Mouse (Mus musculus) testis, adult 2 months (tissue): ENCODE measurements at regions not wholly inside any gene's neighbourhood (a gene's known extent, or its start where the extent isn't known, plus 50 kb on each side); places are given as distances from the start of the nearest gene placed in this dataset.

Experiments used
- H3K27ac ChIP-seq: fragments of 200-500 bp; 2 replicates; pipeline ENCODE4 v1.5.1; 2012; ENCODE audit warnings: low read depth, low read length; ENCODE audit not compliant: control insufficient read depth, insufficient read depth
- H3K27me3 ChIP-seq: fragments of 200-500 bp; 2 replicates; pipeline ENCODE4 v1.6.1; 2012; ENCODE audit warnings: mild to moderate bottlenecking, low read length, moderate library complexity; ENCODE audit not compliant: control insufficient read depth, insufficient read depth
- H3K36me3 ChIP-seq: fragments of 200-500 bp; 2 replicates; pipeline ENCODE4 v1.6.1; 2012; ENCODE audit warnings: mild to moderate bottlenecking, low read length; ENCODE audit not compliant: control insufficient read depth, insufficient read depth
- H3K4me1 ChIP-seq: fragments of 200-500 bp; 2 replicates; pipeline ENCODE4 v1.6.1; 2012; ENCODE audit warnings: low read length; ENCODE audit not compliant: control insufficient read depth, insufficient read depth
- H3K4me3 ChIP-seq: fragments of 200-500 bp; 2 replicates; pipeline ENCODE4 v1.5.1; 2012; ENCODE audit warnings: low read depth, mild to moderate bottlenecking, low read length, moderate library complexity, mixed read lengths; ENCODE audit not compliant: control insufficient read depth
- CTCF ChIP-seq: fragments of 200-500 bp; IDR thresholded peaks from 2 replicates; pipeline ENCODE4 v1.5.1; 2012; ENCODE audit warnings: low read depth, mild to moderate bottlenecking, inconsistent platforms, low read length, moderate library complexity; ENCODE audit not compliant: control insufficient read depth, insufficient read depth, insufficient replicate concordance
- POLR2A ChIP-seq: fragments of 200-500 bp; IDR thresholded peaks from 2 replicates; pipeline ENCODE4 v1.6.1; 2012; ENCODE audit warnings: low read depth, mild to moderate bottlenecking, inconsistent platforms, low read length, moderate library complexity; ENCODE audit not compliant: control insufficient read depth

GRCm38 (mm10) chr3:151020014-151020413 lies 417.7 kb upstream of the Adgrl4 start:
- no peak for TF ChIP-seq POLR2A
- no peak for TF ChIP-seq CTCF
- no peaks in the 10 kb centered on the region for H3K27me3 ChIP-seq
- no peaks in the 10 kb centered on the region for H3K4me1 ChIP-seq
- H3K36me3 ChIP-seq, result no peaks in the 10 kb centered on the region
- H3K27ac ChIP-seq, result no peak overlapping the region
- no peak overlapping the region for H3K4me3 ChIP-seq

DNA sequence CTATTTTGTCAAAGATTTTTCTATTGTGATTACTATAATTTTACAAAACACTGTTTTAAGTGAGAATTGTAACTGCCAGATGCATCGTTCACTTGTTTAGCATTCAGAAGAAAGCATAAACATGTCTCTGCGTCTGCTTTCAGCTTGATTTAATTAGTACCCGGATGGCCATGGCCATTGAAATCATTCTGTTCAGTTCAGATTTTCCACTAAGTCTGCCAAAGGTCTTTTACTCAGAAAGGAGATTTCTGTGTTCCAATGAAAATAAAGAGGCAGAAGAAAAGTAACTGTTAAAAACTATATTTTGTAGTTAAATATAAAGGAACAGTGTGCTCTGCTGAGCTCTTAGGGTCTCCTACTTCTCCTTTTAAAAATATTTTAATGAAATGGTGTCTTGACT lies 380.2 kb upstream of the Adgrl4 start:
- no peak overlapping the region for H3K4me3 ChIP-seq
- no peaks in the 10 kb centered on the region for H3K36me3 ChIP-seq
- H3K4me1 ChIP-seq, result no peaks in the 10 kb centered on the region
- no peaks in the 10 kb centered on the region for H3K27me3 ChIP-seq
- TF ChIP-seq CTCF, result no peak
- TF ChIP-seq POLR2A, result no peak
- H3K27ac ChIP-seq, result no peak overlapping the region

- Histone ChIP-seq H3K36me3 (no peaks in the 10 kb centered on the region), H3K4me1 (no peaks in the 10 kb centered on the region), H3K27ac (no peak overlapping the region), H3K4me3 (no peak overlapping the region), H3K27me3 (no peaks in the 10 kb centered on the region)
- TF ChIP-seq CTCF, result no peak
- TF ChIP-seq POLR2A, result no peak
These were observed 365.4 kb upstream of the Adgrl4 start for GRCm38 (mm10) chr3:151072322-151072721.

DNA sequence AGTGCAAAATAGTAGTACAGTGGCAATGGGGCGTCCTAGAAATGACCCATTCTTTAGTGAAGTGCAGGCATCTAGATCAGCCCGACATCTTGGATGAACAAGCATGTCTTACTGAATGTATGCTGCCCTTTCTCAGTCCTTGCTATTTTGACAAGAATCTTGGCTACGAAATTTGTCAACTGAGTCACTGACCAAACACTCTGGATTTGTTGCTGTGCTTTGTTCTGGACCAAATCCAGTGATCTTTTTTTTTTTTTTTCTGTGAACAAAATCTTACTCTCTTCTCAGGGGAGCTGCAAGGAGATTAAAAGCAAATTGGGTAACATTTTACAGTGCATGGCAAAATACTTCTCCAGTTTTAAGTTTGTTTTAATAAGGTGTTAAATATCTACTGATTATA lies 320.9 kb upstream of the Adgrl4 start:
- H3K4me3 ChIP-seq, result no peak overlapping the region
- no peak overlapping the region for H3K27ac ChIP-seq
- H3K36me3 ChIP-seq, result no peaks in the 10 kb centered on the region
- TF ChIP-seq POLR2A (no peak), CTCF (no peak)
- no peaks in the 10 kb centered on the region for H3K27me3 ChIP-seq
- no peaks in the 10 kb centered on the region for H3K4me1 ChIP-seq

- TF ChIP-seq CTCF (no peak), POLR2A (no peak)
- H3K27me3 ChIP-seq, result no peaks in the 10 kb centered on the region
- H3K4me3 ChIP-seq, result no peak overlapping the region
- no peaks in the 10 kb centered on the region for H3K4me1 ChIP-seq
- no peaks in the 10 kb centered on the region for H3K36me3 ChIP-seq
- H3K27ac ChIP-seq, result no peak overlapping the region
These were observed 320.1 kb upstream of the Adgrl4 start for GRCm38 (mm10) chr3:151117583-151118041.

DNA sequence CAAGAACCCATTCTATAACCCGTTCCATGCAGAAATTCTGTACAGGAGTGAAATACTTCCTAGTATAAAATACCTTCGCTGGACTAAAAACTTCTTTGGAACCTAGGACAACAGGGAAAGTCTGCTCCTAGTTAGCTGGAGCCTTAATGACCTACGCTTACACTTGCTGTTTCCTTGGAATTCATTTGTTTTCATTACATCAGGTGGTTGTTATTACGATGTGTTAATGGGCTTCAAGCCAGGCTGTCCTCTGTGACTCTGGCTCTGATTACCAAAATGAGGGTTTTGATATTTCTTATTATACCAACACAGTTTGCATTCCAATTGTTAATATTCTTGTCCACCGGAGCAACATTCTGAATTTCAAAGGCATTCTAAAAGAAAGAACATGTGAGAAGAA lies 313.6 kb upstream of the Adgrl4 start:
- no peaks in the 10 kb centered on the region for H3K4me1 ChIP-seq
- no peaks in the 10 kb centered on the region for H3K36me3 ChIP-seq
- TF ChIP-seq CTCF (no peak), POLR2A (no peak)
- H3K27ac ChIP-seq, result no peak overlapping the region
- no peaks in the 10 kb centered on the region for H3K27me3 ChIP-seq
- no peak overlapping the region for H3K4me3 ChIP-seq

DNA sequence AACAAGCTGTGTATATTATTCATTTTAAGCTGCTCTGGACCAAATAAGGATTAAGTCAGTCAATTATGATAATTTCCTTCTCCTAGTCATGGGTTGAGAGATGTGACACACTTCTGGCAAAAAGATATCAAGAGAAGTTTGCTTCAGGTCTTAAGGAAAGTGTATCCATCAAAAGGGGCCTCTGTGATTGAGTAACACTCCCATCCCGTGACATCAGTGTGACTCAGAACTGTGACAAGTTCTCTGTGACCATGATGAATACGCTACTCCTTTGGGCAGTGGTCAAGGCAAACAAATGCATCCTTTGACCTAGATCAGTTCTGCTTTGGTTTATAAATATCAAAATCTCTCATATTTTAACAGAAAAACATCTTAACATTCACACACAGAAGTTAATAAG lies 290.8 kb upstream of the Adgrl4 start:
- H3K27ac ChIP-seq, result no peak overlapping the region

GRCm38 (mm10) chr3:151153340-151153739 lies 284.3 kb upstream of the Adgrl4 start:
- H3K27me3 ChIP-seq, result no peaks in the 10 kb centered on the region
- no peak overlapping the region for H3K27ac ChIP-seq
- no peaks in the 10 kb centered on the region for H3K4me1 ChIP-seq
- no peak overlapping the region for H3K4me3 ChIP-seq
- no peak for TF ChIP-seq CTCF
- H3K36me3 ChIP-seq, result no peaks in the 10 kb centered on the region

More for the DNA sequence above, 290.8 kb upstream of the Adgrl4 start:
- no peak overlapping the region for H3K4me3 ChIP-seq
- H3K27me3 ChIP-seq, result no peaks in the 10 kb centered on the region
- H3K4me1 ChIP-seq, result no peaks in the 10 kb centered on the region
- TF ChIP-seq POLR2A, result no peak
- no peak for TF ChIP-seq CTCF
- no peaks in the 10 kb centered on the region for H3K36me3 ChIP-seq
